Mouse (Mus musculus) bone marrow, adult 2 months (tissue): Measurements from ENCODE around the gene Ugt2a3.
"Not testable (repeated sequence)": the region's sequence is repeated elsewhere in the genome, so short reads cannot be mapped to it uniquely, and the experiment has no call there.

ENCODE experiments used
- CTCF ChIP-seq: fragments of 200-500 bp; IDR thresholded peaks from 2 replicates; pipeline ENCODE4 v1.5.1; 2011; ENCODE audit warnings: low read length, control low read depth; ENCODE audit not compliant: control insufficient read depth, insufficient read depth
- POLR2A ChIP-seq: fragments of 200-500 bp; IDR thresholded peaks from 2 replicates; pipeline ENCODE4 v1.6.1; 2011; ENCODE audit warnings: low read depth, mild to moderate bottlenecking, control low read depth, low read length, borderline replicate concordance; ENCODE audit not compliant: control insufficient read depth

- not testable (repeated sequence) for TF ChIP-seq POLR2A, CTCF
These were observed 36.0 kb upstream of the Ugt2a3 start for GRCm38 (mm10) chr5:87372788-87373501.
